Mouse (Mus musculus) megakaryocyte, embryonic 14.5 days (primary cell): ENCODE data around the gene Sox6.

ENCODE experiments used
- FLI1 ChIP-seq: IDR thresholded peaks from 2 replicates; pipeline ENCODE4 v1.6.1; 2012; ENCODE audit warnings: low read length, inconsistent platforms, mixed read lengths
- GATA1 ChIP-seq: IDR thresholded peaks from 3 replicates; pipeline ENCODE4 v1.6.1; 2012; ENCODE audit warnings: mixed read lengths, low read length, inconsistent platforms, borderline replicate concordance

DNA sequence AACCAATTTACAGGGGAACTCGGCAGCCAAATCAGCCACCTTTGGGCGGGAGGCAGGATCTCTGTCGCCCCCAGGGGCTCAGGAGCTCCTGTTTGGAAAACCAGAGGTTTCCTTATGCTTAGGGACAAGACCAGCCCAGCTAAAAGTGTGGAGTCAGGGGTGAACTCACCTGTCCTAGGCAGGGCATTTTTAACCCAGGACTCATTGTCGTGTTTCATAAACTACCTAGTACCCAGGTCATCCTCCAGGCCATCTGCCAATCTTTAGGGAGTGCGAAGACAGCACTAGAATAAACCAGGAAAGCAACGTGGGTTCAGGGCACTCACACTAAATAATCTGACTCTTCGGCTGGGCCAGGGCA, 584.9 kb downstream of the Sox6 start:
- TF ChIP-seq GATA1 (no peak), FLI1 (no peak)
